Mouse (Mus musculus) heart, postnatal 0 days (tissue): ENCODE measurements around the gene Gm49358.

Source experiments
- CTCF ChIP-seq: IDR thresholded peaks from 2 replicates; pipeline ENCODE4 v1.5.1; 2016; ENCODE audit warnings: antibody characterized with exemption, control low read depth, low read depth
- EP300 ChIP-seq: IDR thresholded peaks from 2 replicates; pipeline ENCODE4 v1.6.1; 2016; ENCODE audit warnings: antibody characterized with exemption, low read depth

- TF ChIP-seq CTCF (no peak), EP300 (no peak)
Measured at GRCm38 (mm10) chr10:86786083-86786482, 22.3 kb downstream of the Gm49358 start.
